Mouse (Mus musculus) layer of hippocampus, adult 18-20 months (tissue): ENCODE measurements around the gene Prrg2. TPM values are rescaled to one million over a fixed set of nuclear protein-coding genes. Genes with fewer than 3 reads are reported as not detected.
A peak's percentile ranks its signal among the peaks of the same experiment; 100 is the strongest.

Experiments
- DNase-seq, 2 experiments: peaks; one replicate each; pipeline ENCODE4 v3.0.0; 2022; ENCODE audit warnings: low spot score in 2 of 2
- total RNA-seq, 2 experiments: library from RNA; stranded (reverse); gene quantifications; 2 replicates each; pipeline ENCODE4 v1.2.3; 2021

The Prrg2 gene
- total RNA-seq, 2 experiments from 2014 or later, result 5.9 TPM

GRCm38 (mm10) chr7:45090251-45090977, 27.9 kb upstream of the Prrg2 start:
- DNase-seq, result no peak

- no peak for DNase-seq
These were observed 26.1 kb upstream of the Prrg2 start for GRCm38 (mm10) chr7:45088597-45088996.

- DNase-seq, result no peak
These were observed 23.6 kb upstream of the Prrg2 start for GRCm38 (mm10) chr7:45086084-45086483.

GRCm38 (mm10) chr7:45083300-45083890, 20.9 kb upstream of the Prrg2 start:
- DNase-seq, result no peak

GRCm38 (mm10) chr7:45082401-45083299, 20.2 kb upstream of the Prrg2 start:
- no peak for DNase-seq

- no peak for DNase-seq
These were observed 18.5 kb upstream of the Prrg2 start for GRCm38 (mm10) chr7:45081016-45081415.

DNA sequence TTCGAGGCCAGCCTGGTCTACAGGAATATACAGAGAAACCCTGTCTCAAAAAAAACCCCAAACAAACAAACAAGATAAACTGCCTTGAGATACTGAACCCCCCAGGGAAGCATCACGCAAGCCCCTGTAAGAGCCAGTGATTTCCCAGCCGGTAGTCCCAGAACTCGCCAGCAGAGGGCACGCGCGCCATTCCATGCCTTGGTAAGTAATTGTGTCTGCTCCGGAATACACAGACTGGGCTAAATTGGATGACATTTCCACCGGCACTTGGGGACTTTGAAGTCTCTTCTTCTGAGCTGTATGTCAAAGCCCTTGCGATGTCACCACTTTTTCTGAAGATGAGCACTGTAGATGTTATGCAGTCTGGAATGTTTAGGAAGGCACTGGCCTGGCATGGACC, 17.4 kb upstream of the Prrg2 start:
- peak; percentile 84 to 93 for DNase-seq

- DNase-seq, result peak in 1 of 2 experiments; percentile 75
These were observed 16.0 kb upstream of the Prrg2 start for GRCm38 (mm10) chr7:45078513-45078912.

DNA sequence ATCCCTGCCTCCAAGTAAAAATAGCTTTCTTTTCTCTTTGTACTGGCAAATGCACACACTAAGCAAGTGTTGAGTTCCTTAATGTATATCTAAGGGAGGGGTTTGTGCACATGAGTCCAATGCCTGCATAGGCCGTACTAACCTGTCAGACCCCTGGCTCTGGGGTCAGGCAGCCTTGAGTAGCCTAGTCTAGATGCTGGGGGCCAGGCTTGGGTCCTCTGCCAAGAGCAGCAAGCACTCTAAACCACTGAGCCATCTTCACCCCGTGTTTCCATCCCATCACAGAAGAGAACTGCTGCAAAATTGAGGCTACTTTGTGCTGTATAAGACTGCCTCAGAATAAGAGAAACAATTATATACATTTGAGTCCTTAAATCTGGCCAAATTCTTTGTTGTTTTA, 15.4 kb upstream of the Prrg2 start:
- no peak for DNase-seq

- no peak for DNase-seq
These were observed 14.8 kb upstream of the Prrg2 start for GRCm38 (mm10) chr7:45077322-45077721.

- no peak for DNase-seq
These were observed 14.0 kb upstream of the Prrg2 start for GRCm38 (mm10) chr7:45076501-45076900.

DNA sequence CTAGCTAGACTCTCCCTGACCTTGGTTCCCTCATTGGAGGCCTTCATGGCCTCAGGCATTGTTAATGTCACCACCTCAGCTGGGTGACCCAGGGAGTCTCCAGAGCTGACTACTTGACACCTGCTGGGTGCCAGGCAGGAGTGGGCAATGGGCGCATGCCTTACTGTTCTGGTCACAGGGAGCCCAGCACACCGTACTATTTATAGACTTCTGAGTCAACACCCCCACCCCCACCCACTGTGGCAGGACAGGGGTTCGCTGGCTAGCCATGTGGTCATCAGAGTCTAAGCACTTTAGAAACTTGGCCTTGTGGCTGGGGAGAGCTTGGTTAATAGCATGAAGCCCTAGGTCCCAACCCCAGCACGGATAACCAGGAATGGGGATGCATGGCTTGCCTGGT, 12.9 kb upstream of the Prrg2 start:
- no peak for DNase-seq

DNA sequence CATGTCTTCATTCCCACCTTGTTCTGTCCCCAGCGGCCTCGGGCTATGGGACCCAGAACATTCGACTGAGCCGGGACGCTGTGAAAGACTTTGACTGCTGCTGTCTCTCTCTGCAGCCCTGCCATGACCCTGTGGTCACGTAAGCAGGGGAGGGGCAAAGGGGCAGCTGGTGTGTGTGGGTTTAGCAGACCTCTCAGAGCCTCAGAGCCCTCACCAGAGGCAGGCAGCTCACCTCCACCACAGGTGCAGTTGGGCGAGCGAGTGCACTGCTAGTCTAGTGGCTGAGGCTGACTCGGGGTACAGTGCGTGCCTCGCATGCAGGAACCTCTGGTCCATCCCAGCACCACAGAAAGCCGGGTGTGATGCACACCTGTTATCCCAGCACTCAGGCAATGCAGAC, 11.5 kb upstream of the Prrg2 start:
- no peak for DNase-seq

GRCm38 (mm10) chr7:45073171-45073707, 10.8 kb upstream of the Prrg2 start:
- no peak for DNase-seq

- no peak for DNase-seq
These were observed 9.8 kb upstream of the Prrg2 start for GRCm38 (mm10) chr7:45072230-45072629.

- no peak for DNase-seq
These were observed 7.2 kb upstream of the Prrg2 start for GRCm38 (mm10) chr7:45069671-45070070.

DNA sequence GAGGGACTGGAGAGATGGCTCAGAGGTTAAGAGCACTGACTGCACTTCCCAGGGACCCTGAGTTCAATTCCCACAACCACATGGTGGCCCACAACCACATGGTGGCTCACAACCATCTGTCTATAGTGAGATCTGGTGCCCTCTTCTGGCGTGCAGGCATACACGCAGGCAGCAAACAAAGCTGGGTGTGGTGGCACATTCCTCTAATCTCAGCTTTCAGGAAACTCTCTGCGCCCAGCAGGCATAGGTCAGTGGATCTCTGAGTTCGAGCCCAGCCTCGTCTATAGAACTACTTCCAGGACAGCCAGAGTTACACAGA, 5.5 kb upstream of the Prrg2 start:
- peak in 1 of 2 experiments; percentile 51 for DNase-seq

DNA sequence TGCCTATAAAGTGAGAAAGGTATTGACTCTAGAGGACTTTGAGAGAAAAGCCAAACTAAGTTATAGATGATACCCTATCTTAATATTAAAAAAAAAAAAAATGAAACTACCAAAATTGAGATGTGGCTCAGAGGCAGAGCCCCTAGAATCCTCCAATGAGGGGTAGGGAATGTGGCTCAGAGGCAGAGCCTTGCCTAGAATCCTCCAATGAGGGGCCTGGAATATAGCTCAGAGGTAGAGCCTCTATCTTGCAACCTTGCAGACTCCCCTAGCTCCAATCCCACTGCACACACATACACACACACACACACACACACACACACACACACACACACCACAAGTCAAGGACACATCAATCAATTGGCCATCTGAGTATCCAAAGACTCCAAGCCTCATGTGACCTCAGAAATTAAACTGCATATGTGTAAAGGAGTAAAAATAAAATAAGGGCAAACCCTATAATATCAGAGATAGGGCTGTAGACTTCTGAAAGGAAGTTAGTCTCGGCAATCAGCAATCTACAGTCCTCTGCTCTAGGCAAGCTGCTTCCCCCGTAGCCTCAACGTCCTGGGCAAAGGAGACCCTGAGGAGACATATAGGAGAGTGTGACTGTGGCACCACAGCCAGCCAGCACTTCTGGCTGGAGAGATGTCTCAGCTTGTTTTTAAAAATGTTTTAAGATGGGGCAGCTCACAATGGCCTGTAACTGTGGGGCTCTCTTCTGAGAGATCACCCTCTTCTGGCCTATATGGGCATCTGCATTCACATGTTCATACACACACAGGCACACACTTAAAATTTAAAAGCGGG, 4.9 kb upstream of the Prrg2 start:
- no peak for DNase-seq

GRCm38 (mm10) chr7:45061532-45062075, 873 bp downstream of the Prrg2 start:
- no peak for DNase-seq

DNA sequence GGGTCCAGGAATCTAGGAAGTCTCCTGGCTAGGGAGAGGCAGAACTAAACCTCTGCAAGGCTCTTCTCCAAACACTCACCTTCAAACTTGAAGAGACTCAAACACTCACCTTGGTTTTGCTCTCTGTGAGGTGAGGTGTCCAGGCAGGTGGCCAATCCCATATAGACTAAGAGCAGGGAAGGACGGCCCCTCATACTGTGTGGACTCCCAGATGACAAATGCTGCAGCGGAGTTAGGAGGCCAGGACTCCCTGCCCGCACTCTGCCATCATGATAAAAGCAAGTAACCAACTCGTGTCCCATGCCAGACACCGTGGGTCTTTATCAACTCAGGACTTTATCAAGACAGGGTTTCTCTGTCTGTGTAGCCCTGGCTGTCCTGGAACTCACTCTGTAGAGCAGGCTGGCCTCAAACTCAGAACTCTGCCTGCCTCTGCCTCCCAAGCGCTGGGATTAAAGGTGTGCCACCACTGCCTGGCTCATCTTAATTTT, 1.8 kb downstream of the Prrg2 start:
- DNase-seq, result no peak
